Mouse (Mus musculus) thymus, adult 18-20 months (tissue): ENCODE results near the gene Lbr.

Experiments used
- DNase-seq, 2 experiments: peaks; one replicate each; pipeline ENCODE4 v3.0.0; 2022; ENCODE audit warnings: mixed read lengths in 2 of 2

Gene Lbr

DNA sequence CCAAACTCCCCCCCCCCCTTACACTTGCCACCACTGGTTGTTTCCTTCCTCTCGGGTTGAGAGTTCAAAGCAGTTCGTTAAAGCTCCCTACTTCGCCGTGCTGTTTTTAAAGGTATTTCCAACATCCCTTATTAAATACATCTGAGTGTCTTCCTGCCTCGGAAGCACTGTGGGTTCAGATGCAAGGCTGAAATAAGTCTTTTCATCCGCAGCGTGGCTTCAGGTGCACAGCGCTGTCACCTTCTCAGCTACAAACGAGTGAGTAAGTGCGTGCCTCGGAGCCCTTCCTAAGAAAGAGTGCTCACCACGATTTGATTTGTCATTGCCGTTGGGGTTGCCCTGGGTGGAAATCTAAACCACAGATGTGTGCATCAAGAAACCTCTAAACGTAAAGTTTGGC is at the start of gene Lbr:
TSS of gene Lbr (minus strand) at position 266 of the 400 bp plus-strand sequence.
- peak in 1 of 2 experiments; percentile 51 for DNase-seq

GRCm38 (mm10) chr1:181889670-181890069 is 46.8 kb upstream of the Lbr start:
- no peak for DNase-seq

DNA sequence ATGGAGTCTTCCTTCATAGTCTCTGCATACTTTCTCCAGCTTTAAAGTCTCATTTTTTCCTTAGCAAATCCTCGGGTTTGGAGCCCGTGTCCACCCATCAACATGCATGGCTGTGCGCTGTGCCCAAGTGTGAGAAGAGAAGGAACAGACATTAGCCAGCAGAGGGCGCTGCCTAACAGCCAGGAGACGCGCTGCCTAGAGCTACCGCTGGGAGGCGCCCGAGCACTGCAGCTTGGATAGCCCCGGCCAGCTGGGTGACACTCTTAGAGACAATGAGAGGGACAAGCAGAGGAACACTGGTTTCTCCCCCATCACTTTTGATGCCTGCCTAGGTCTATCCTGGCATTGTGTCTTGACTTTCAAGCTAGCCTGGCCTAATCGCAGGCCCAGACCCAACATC is 46.0 kb upstream of the Lbr start:
- peak; percentile 66 to 67 for DNase-seq

DNA sequence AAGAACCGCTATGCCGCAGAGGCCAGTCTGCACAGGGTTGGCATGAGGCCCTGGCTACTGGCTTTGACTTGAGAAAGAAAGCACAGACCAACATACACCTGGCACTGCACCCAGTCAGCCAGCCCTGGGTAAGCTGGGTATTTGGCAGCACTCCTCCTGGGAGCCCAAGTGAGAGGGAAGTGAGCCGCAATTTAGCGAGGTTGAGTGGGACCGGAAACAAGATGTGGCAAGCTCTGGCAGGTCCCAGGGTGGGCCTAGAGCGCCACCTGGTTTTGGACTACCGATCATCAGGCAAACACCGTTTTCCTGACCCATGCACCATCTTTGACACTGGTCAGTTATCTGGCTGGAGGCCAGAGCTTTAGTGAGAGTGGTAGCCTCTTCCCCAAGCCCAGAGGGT is 38.7 kb upstream of the Lbr start:
- DNase-seq = peak; percentile 63 to 77

- peak in 1 of 2 experiments; percentile 15 for DNase-seq
These were observed 38.0 kb upstream of the Lbr start for GRCm38 (mm10) chr1:181880752-181881325.

GRCm38 (mm10) chr1:181878436-181878835 is 35.6 kb upstream of the Lbr start:
- DNase-seq = no peak

DNA sequence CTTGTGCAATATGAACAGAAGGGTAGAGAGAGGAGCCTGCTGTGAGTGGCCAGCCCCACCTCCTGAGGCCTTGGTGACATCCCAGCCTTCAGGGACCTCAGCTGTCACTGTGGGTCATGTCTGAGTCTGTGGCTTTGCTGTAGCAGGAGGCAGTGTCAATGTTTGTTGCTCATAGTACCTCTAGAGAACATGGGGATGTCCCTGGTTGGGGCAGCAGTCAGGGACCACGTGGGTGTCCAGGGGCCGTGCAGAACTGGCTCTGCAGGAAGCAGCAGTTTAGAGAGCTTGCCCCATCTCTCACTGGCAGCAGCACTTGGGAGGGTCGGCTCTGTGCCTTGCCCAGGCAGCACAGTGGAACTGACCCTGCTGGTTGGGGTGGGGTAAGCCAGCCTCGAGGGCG is 34.2 kb upstream of the Lbr start:
- DNase-seq = no peak

DNA sequence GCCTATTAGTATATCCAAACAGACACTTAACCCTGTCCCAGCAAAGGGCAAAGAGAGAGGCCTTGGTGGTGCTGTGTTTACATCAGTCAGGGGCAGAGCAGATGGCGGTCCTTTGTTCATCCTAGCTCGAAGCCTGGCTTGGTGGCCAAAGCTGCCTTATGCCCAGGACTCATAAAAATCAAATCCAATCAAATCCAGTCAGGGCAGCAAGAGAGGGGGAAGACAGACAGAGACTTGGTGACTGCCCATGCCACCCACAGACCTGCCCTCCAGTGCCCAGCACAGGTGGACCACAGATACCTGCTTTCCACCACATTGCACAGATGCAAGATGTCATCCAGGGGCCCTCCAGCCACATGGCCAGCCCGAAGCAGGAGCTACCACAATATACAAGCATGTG is 33.8 kb upstream of the Lbr start:
- no peak for DNase-seq

GRCm38 (mm10) chr1:181873086-181873920 is 30.5 kb upstream of the Lbr start:
- DNase-seq = peak; percentile 56 to 80

GRCm38 (mm10) chr1:181872639-181873038 is 29.8 kb upstream of the Lbr start:
- DNase-seq = no peak

DNA sequence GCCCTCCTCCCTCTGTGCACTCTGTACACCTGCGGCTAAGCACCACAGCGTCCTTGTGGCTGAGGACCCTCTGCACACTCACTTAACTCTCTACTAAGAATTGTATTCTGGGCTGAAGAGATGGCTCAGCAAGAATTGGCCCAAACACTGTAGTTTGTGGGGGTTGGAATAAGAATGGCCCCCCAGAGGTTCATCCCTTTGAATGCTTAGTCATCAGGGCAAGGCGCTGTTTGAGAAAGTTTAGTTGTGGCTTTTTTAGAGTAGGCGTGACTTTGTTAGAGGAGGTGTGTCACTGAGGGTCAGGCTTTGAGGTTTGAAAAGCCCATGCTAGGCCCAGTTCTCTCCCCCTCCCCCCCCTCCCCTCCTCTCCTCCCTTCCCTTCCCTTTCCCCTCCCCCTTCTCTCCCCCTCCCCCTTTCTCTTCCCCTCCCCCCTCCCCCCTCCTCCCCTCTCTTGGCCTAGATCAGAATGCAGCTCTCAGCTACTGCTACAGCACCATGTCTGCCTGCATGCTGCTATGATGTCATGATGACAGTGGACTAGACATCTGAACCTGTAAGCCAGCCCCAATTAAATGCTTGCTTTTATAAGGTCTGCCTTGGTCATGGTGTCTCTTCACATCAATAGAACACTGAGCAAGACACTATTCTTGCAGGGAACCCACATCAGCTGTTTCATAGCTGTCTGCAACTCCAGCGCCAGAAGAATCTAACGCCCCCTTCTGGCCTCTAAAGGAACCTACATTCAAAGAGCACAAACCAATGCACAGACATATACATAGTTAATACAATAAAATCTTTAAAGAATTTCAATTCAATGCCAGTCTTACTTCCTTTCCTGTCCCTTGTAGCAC is 23.8 kb upstream of the Lbr start:
- DNase-seq = no peak

GRCm38 (mm10) chr1:181865863-181866216 is 23.0 kb upstream of the Lbr start:
- no peak for DNase-seq

DNA sequence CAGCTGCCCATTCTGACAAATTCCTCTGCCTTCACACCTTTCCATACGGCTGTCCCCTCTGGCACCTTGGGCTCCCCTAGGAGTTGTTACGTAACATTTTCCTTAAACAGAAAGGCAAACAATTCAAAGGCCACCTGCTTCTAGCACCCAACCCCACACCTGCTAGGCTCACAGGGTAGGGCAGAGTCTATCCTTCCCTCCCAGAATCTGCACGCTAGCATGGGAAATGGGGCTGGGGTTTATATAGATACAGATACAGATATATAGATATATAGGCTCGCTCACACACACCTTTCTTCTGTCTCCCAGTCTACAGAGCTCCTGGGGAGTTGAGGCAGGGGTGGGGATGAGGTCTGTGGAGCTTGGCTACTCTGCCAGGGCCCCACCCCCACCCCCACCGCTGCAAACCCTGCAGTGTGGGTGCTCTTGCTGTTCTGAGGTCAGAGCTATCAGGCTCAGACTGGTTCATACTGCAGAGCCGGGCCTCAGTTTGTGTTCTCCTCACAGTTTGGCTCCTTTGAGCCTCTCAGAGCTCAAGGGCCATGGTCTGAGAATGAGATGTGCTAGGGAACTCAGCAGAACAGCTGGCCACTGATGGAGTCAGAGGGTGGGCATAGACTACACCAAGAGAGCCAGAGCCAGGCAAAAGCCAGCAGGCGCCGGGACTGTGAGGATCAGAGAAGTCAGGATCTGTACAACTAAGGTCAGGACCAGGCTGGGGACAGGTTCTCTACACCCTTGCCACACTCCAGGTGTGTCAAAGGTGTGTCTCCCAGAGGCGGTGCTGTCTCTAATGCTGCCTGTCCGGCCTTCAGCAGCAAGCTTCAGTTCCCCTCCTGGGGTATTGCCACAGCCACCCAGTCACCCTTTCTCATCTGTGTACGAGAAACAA is 22.4 kb upstream of the Lbr start:
- no peak for DNase-seq

- DNase-seq = peak; percentile 30 to 49
These were observed 20.6 kb upstream of the Lbr start for GRCm38 (mm10) chr1:181863431-181863830.

GRCm38 (mm10) chr1:181862676-181863374 is 20.0 kb upstream of the Lbr start:
- no peak for DNase-seq

- DNase-seq = no peak
These were observed 18.5 kb upstream of the Lbr start for GRCm38 (mm10) chr1:181861181-181861902.

GRCm38 (mm10) chr1:181860659-181861058 is 17.8 kb upstream of the Lbr start:
- peak; percentile 86 to 94 for DNase-seq

DNA sequence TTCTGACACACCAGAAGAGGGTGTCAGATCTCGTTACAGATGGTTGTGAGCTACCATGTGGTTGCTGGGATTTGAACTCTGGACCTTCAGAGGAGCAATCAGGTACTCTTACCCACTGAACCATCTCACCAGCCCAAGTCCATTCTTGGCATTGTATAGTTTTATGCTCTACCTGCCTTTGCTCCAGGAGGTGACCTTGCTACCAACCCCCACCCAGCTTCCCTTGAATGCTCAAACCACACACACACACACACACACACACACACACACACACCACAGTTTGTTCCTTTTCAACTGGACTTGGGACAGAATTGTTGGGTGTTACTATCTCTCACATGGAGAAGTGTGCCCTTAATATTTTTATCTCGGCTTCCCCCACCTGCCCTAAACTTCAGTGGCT is 13.5 kb upstream of the Lbr start:
- no peak for DNase-seq

GRCm38 (mm10) chr1:181854829-181855228 is 12.0 kb upstream of the Lbr start:
- no peak for DNase-seq

DNA sequence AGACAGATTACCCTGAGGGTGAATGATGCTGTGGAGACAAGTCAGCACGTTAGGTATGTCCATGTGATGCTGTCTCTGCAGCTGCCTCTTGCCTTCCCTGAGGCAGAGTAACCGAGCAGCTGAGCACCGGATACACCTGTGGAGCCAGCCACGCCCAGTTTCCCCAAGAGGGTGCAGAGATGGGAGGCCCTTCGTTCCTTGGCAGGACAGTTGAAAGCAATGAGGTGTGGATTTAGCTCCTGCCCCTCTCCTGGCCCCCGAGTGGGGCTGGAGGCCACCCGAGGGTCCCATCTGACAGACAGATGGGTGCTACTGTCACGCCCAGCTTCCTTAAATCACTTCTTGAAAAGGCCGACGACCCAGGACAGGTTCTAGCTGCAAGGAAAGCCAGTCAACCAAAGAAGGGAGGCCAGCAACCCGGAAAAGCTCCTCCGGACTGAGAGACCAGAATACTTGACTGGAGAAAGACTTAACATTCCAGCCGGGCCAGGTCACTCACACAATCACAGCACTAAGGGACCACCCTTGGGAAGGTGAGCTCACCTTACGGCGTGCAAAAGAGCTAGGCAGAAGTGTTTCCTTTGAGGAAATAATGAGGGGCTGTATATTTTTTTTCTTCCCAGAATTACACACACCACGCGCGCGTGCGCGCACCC is 10.4 kb upstream of the Lbr start:
- peak; percentile 91 to 97 for DNase-seq

- no peak for DNase-seq
These were observed 9.6 kb upstream of the Lbr start for GRCm38 (mm10) chr1:181852466-181852865.
